Mouse (Mus musculus) hindbrain, embryonic 13.5 days (tissue): ENCODE measurements around the gene Slc7a15. TPM values are rescaled to one million over a fixed set of nuclear protein-coding genes. Genes with fewer than 3 reads are reported as not detected.

Source experiments
- ATAC-seq: fragments of 200-750 bp; cut with Nextera tagmentation; 2 replicates; pipeline ENCODE4 v1.8.0; 2017; ENCODE audit warnings: moderate TSS enrichment; ENCODE audit not compliant: low FRiP score
- H3K27ac ChIP-seq: fragments of 300-500 bp; sonication (generic); 2 replicates; pipeline ENCODE4 v1.5.1; 2015; ENCODE audit warnings: inconsistent platforms, mild to moderate bottlenecking, moderate library complexity
- H3K27me3 ChIP-seq: fragments of 300-500 bp; sonication (generic); 2 replicates; pipeline ENCODE4 v1.6.1; 2015; ENCODE audit warnings: mild to moderate bottlenecking, inconsistent platforms
- H3K36me3 ChIP-seq: fragments of 300-500 bp; sonication (generic); 2 replicates; pipeline ENCODE4 v1.6.1; 2015; ENCODE audit warnings: mild to moderate bottlenecking, inconsistent platforms
- H3K4me1 ChIP-seq: fragments of 300-500 bp; sonication (generic); replicated peaks from 2 replicates; pipeline ENCODE4 v1.6.1; 2015; ENCODE audit warnings: inconsistent platforms
- H3K4me2 ChIP-seq: fragments of 300-500 bp; sonication (generic); 2 replicates; pipeline ENCODE4 v1.6.1; 2015; ENCODE audit warnings: inconsistent platforms, mild to moderate bottlenecking, moderate library complexity
- H3K4me3 ChIP-seq: fragments of 300-500 bp; sonication (generic); 2 replicates; pipeline ENCODE4 v1.5.1; 2015; ENCODE audit warnings: mild to moderate bottlenecking, inconsistent platforms
- H3K9ac ChIP-seq: fragments of 300-500 bp; sonication (generic); 2 replicates; pipeline ENCODE4 v1.6.1; 2015; ENCODE audit warnings: mild to moderate bottlenecking, inconsistent platforms
- H3K9me3 ChIP-seq: fragments of 300-500 bp; sonication (generic); 2 replicates; pipeline ENCODE4 v1.6.1; 2016; ENCODE audit warnings: inconsistent platforms
- WGBS: fragments of 180-500 bp; shearing (Covaris S2); methylation state at CpG from one replicate; pipeline ENCODE4 v1.1.7; 2015; 5-methylcytosine and 5-hydroxymethylcytosine counted together
- polyA plus RNA-seq: library from polyadenylated mRNA; unstranded; fragments of >200 nt; fragmentation: Nextera tagmentation; extraction: Ambion mirVana; gene quantifications from 2 replicates; pipeline ENCODE4 v1.2.1, GENCODE M21; 2015

Slc7a15 gene
- polyA plus RNA-seq, 1 experiment from 2014 or later: not detected

GRCm38 (mm10) chr12:8487959-8488651, 110.8 kb downstream of the Slc7a15 start:
- no peak overlapping the region for H3K27ac ChIP-seq
- H3K4me2 ChIP-seq: no peak overlapping the region
- no peak overlapping the region for H3K9ac ChIP-seq
- H3K4me3 ChIP-seq: no peak overlapping the region
- no peak for ATAC-seq
- H3K27me3 ChIP-seq: no peaks in the 10 kb centered on the region
- H3K36me3 ChIP-seq: no peaks in the 10 kb centered on the region
- H3K9me3 ChIP-seq: no peaks in the 10 kb centered on the region
- WGBS: 82% methylated on average over 5 of the region's 5 CpGs
- H3K4me1 ChIP-seq: peaks cover 9% of the 10 kb centered on the region

DNA sequence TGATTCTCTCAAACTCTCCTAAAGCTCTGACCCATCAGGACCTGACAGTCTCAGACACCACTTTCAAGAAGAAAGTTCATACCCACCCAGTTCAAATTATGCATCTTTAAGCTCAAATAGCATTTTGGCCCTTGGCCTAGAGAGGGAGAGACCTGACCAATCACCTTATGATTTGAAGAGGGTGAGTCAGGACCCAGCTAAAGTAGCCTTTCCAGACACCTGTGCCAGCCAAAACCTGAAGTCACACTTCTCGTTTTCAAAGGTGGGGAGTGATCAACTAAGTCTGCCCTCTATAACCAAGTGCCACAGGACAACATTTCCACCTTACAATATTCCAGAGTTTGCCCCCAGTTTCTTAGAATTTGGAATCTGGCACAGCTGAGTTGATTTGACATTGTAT, 111.6 kb downstream of the Slc7a15 start:
- no peak overlapping the region for H3K27ac ChIP-seq
- H3K9me3 ChIP-seq: no peaks in the 10 kb centered on the region
- WGBS: 79% methylated on average over 1 of the region's 1 CpGs
- peaks cover 9% of the 10 kb centered on the region for H3K4me1 ChIP-seq
- H3K4me3 ChIP-seq: no peak overlapping the region
- no peak overlapping the region for H3K4me2 ChIP-seq
- no peak for ATAC-seq
- H3K9ac ChIP-seq: no peak overlapping the region
- H3K36me3 ChIP-seq: no peaks in the 10 kb centered on the region
- no peaks in the 10 kb centered on the region for H3K27me3 ChIP-seq

- no peaks in the 10 kb centered on the region for H3K36me3 ChIP-seq
- no peak overlapping the region for H3K4me2 ChIP-seq
Observed at GRCm38 (mm10) chr12:8485247-8485646, 113.6 kb downstream of the Slc7a15 start.

DNA sequence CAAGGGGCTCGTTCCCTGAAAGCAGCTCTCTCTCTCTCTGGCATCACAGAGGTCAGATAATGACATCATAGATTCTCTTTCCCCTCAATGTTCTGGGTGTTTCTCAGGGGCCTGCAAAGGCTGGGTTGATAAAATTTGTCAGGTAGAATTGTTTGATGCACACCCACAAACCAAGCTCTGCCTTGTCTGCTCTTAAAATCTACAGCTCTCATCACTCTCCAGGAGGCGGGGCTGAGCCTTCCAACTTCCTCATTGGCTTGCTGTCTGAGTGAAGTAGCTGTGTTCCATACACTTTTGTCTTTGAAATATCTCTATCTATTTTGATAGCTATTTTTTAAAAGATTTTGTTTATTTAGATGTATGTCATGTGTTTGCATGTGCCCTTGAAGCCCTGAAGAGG, 116.7 kb downstream of the Slc7a15 start:
- WGBS: 82% methylated on average over 2 of the region's 2 CpGs

More at GRCm38 (mm10) chr12:8485247-8485646, 113.6 kb downstream of the Slc7a15 start:
- no peak overlapping the region for H3K27ac ChIP-seq
- WGBS: 82% methylated on average over 7 of the region's 7 CpGs
- ATAC-seq: no peak
- no peaks in the 10 kb centered on the region for H3K9me3 ChIP-seq
- H3K9ac ChIP-seq: no peak overlapping the region
- peaks cover 9% of the 10 kb centered on the region for H3K4me1 ChIP-seq
- no peaks in the 10 kb centered on the region for H3K27me3 ChIP-seq
- H3K4me3 ChIP-seq: no peak overlapping the region

More for the DNA sequence above, 116.7 kb downstream of the Slc7a15 start:
- H3K27me3 ChIP-seq: no peaks in the 10 kb centered on the region
- no peak overlapping the region for H3K9ac ChIP-seq
- H3K4me2 ChIP-seq: no peak overlapping the region
- H3K4me1 ChIP-seq: no peaks in the 10 kb centered on the region
- H3K36me3 ChIP-seq: no peaks in the 10 kb centered on the region
- no peaks in the 10 kb centered on the region for H3K9me3 ChIP-seq
- H3K4me3 ChIP-seq: no peak overlapping the region
- no peak for ATAC-seq
- H3K27ac ChIP-seq: no peak overlapping the region

Other genes with a start within 250 kb of the Slc7a15 start
- 68.7 and 71.7 TPM in 2 replicates for gene Rhob, start 99.1 kb downstream of the Slc7a15 start, polyA plus RNA-seq
- 52.5 and 56.1 TPM in 2 replicates for gene Pum2, start 75.1 kb upstream of the Slc7a15 start, polyA plus RNA-seq
- gene Sdc1, start 172.3 kb upstream of the Slc7a15 start, polyA plus RNA-seq: 23.7 and 25.6 TPM in 2 replicates